In the genomic region with DNA sequence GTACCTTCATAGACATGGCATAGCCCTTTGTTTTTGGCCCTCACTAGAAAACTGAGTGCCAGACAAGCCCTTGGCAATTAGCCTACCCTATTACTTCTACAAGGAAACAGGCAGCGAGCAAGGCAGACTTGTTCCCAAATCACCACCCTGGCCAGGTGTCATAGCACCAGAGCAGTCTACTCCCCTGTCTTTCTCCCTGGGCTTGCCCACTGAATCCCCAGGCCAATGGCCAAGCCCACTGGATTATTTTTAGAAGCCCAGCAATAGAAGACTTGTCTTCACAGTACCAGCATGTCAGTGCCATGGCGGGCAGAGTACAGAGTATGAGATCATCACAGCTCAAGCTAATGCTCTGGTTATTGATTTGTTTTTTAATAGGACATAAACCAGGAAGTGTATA, we compare ENCODE assay signal across 19 mouse cellular contexts. TPM values are rescaled to one million over a fixed set of nuclear protein-coding genes. Genes with fewer than 3 reads are reported as not detected.
A peak's percentile ranks its signal among the peaks of the same experiment; 100 is the strongest.
DNase-seq lines count a peak whose midpoint lies in the region; ATAC-seq and TF ChIP-seq lines count a peak whose summit lies in the region.
"Had no signal": no experiment of that assay in that cellular context is flagged by ENCODE, and none has a peak within 500 bp of the region (broad histone marks: within the 10 kb centered on the region; RNA-seq: fewer than 3 reads in every experiment).

No protein-coding gene starts in this region.

- no peaks in the 10 kb centered on the region for H3K4me1 ChIP-seq in heart, embryonic 10.5 days
- H3K4me1 ChIP-seq in liver, embryonic 13.5 days (replicated peaks) = peaks cover 14% of the 10 kb centered on the region
- no peaks in the 10 kb centered on the region for H3K4me1 ChIP-seq in liver, embryonic 11.5 days (replicated peaks; ENCODE audit: control insufficient read depth, insufficient read depth, low read length)
- H3K4me1 ChIP-seq in small intestine, adult 2 months (ENCODE audit: control insufficient read depth, insufficient read depth, insufficient read length, low read length) = peaks cover 26% of the 10 kb centered on the region
- H3K4me1 ChIP-seq: limb, embryonic 13.5 days; neural tube, embryonic 15.5 days had no signal

- H3K9me3 ChIP-seq in heart, embryonic 10.5 days = no peaks in the 10 kb centered on the region
- H3K9me3 ChIP-seq in liver, embryonic 13.5 days (replicated peaks) = no peaks in the 10 kb centered on the region
- no peaks in the 10 kb centered on the region for H3K9me3 ChIP-seq in liver, embryonic 11.5 days (ENCODE audit: control insufficient read depth, low read length)
- H3K9me3 ChIP-seq: limb, embryonic 13.5 days; neural tube, embryonic 15.5 days had no signal

- no peak for TF ChIP-seq POLR2A in small intestine, adult 2 months (IDR thresholded peaks at IDR 0.05; ENCODE audit: low read depth, low read length)

- ATAC-seq in liver, embryonic 13.5 days (ENCODE audit: low read depth) = no peak
- no peak for ATAC-seq in liver, embryonic 11.5 days (replicated peaks; ENCODE audit: low FRiP score)
- ATAC-seq: forebrain, postnatal 0 days; inflammation-experienced regulatory T-cells, adult 6 months had no signal

- no peak overlapping the region for H3K4me2 ChIP-seq in liver, embryonic 13.5 days
- no peak overlapping the region for H3K4me2 ChIP-seq in liver, embryonic 11.5 days
- H3K4me2 ChIP-seq: limb, embryonic 13.5 days; neural tube, embryonic 15.5 days had no signal

- no peaks in the 10 kb centered on the region for H3K27me3 ChIP-seq in heart, embryonic 10.5 days (ENCODE audit: insufficient read depth, poor library complexity, severe bottlenecking)
- H3K27me3 ChIP-seq in liver, embryonic 13.5 days = no peaks in the 10 kb centered on the region
- no peaks in the 10 kb centered on the region for H3K27me3 ChIP-seq in liver, embryonic 11.5 days (replicated peaks; ENCODE audit: control insufficient read depth, insufficient read depth, low read length)
- no peaks in the 10 kb centered on the region for H3K27me3 ChIP-seq in small intestine, adult 2 months (ENCODE audit: control insufficient read depth, insufficient read depth, low read length)
- H3K27me3 ChIP-seq: CH12.LX; limb, embryonic 13.5 days; neural tube, embryonic 15.5 days had no signal

- peak; percentile 61 for DNase-seq in cerebellum, adult 11-12 months
- DNase-seq in cerebellum, adult 11 months = no peak
- peak; percentile 36 to 38 for DNase-seq in heart, adult 9 months (ENCODE audit: low spot score in 2 of 2)
- no peak for DNase-seq in heart, embryonic 10.5 days (ENCODE audit: low spot score)
- DNase-seq in liver, embryonic 13.5 days = no peak
- DNase-seq in liver, embryonic 11.5 days (ENCODE audit: low spot score) = no peak
- no peak for DNase-seq in layer of hippocampus, postnatal 14 days (ENCODE audit: low spot score in 2 of 2)
- DNase-seq: embryo, embryonic 11 days; forebrain, postnatal 0 days; kidney, postnatal 4 days; lung, postnatal 10 days; retina, postnatal 1 day; thymus, postnatal 4 days had no signal

- H3K9ac ChIP-seq in liver, embryonic 13.5 days = no peak overlapping the region
- no peak overlapping the region for H3K9ac ChIP-seq in liver, embryonic 11.5 days (ENCODE audit: low read depth, low read length)
- H3K9ac ChIP-seq: forebrain, postnatal 0 days; limb, embryonic 13.5 days; neural tube, embryonic 15.5 days had no signal

- no peak overlapping the region for H3K4me3 ChIP-seq in heart, embryonic 10.5 days
- H3K4me3 ChIP-seq in liver, embryonic 13.5 days (replicated peaks) = no peak overlapping the region
- no peak overlapping the region for H3K4me3 ChIP-seq in liver, embryonic 11.5 days (ENCODE audit: low read depth, low read length)
- H3K4me3 ChIP-seq in small intestine, adult 2 months (ENCODE audit: low read depth, low read length) = no peak overlapping the region
- H3K4me3 ChIP-seq: limb, embryonic 13.5 days; neural tube, embryonic 15.5 days had no signal

- WGBS in heart, embryonic 10.5 days = 85% methylated on average over 2 of the region's 2 CpGs
- 85% methylated on average over 2 of the region's 2 CpGs for WGBS in liver, embryonic 13.5 days (ENCODE audit: insufficient replicate concordance)
- WGBS in liver, embryonic 11.5 days = 94% methylated on average over 2 of the region's 2 CpGs
- WGBS in small intestine, adult 2 months = 33% methylated on average over 2 of the region's 2 CpGs

- TF ChIP-seq CTCF in small intestine, adult 2 months (IDR thresholded peaks at IDR 0.05; ENCODE audit: extremely low read depth, insufficient read length, insufficient replicate concordance, low read depth, low read length) = no peak

- peaks cover 92% of the 10 kb centered on the region for H3K36me3 ChIP-seq in heart, embryonic 10.5 days
- H3K36me3 ChIP-seq in liver, embryonic 13.5 days = peaks cover 92% of the 10 kb centered on the region
- H3K36me3 ChIP-seq in liver, embryonic 11.5 days (ENCODE audit: control insufficient read depth, insufficient read depth, low read length) = peaks cover 45% of the 10 kb centered on the region
- peaks cover 67% of the 10 kb centered on the region for H3K36me3 ChIP-seq in small intestine, adult 2 months (ENCODE audit: control insufficient read depth, insufficient read depth, low read length)

- no peak overlapping the region for H3K27ac ChIP-seq in heart, embryonic 10.5 days
- H3K27ac ChIP-seq in liver, embryonic 13.5 days = peak overlapping the region; percentile 65
- no peak overlapping the region for H3K27ac ChIP-seq in liver, embryonic 11.5 days (ENCODE audit: low read depth, low read length)
- H3K27ac ChIP-seq in small intestine, adult 2 months (ENCODE audit: insufficient read depth, low read depth, low read length) = peak overlapping the region; percentile 80
- H3K27ac ChIP-seq: limb, embryonic 13.5 days; neural tube, embryonic 15.5 days had no signal

RNA-seq across cellular contexts. Expression of a gene that starts 26.6 kb away (rescaled TPM):
- 320 and 472 TPM in 2 replicates for polyA plus RNA-seq in heart, embryonic 10.5 days (2016; fragmentation: Nextera tagmentation; extraction: Ambion mirVana)
- polyA plus RNA-seq in liver, embryonic 13.5 days (2015; fragmentation: Nextera tagmentation; extraction: Ambion mirVana) = 105 and 122 TPM in 2 replicates
- polyA plus RNA-seq in liver, embryonic 11.5 days (2014; fragmentation: Nextera tagmentation; extraction: Ambion mirVana) = 177 and 185 TPM in 2 replicates
- 266 and 416 TPM in 2 replicates for polyA plus RNA-seq in small intestine, adult 2 months (2012; rRNA removed)
- 100 to 1,000 TPM; 481 to 503 TPM for total RNA-seq in layer of hippocampus, postnatal 14 days (2021)

RNA-seq across cellular contexts. Expression of a gene that starts 27.0 kb away (rescaled TPM):
- 154 and 200 TPM in 2 replicates for polyA plus RNA-seq in heart, embryonic 10.5 days (2016; fragmentation: Nextera tagmentation; extraction: Ambion mirVana)
- polyA plus RNA-seq in liver, embryonic 13.5 days (2015; fragmentation: Nextera tagmentation; extraction: Ambion mirVana) = 132 and 139 TPM in 2 replicates
- 224 and 237 TPM in 2 replicates for polyA plus RNA-seq in liver, embryonic 11.5 days (2014; fragmentation: Nextera tagmentation; extraction: Ambion mirVana)
- polyA plus RNA-seq in small intestine, adult 2 months (2012; rRNA removed) = 22.6 and 47.0 TPM in 2 replicates
- 10 to 100 TPM; 31.0 to 39.0 TPM for total RNA-seq in layer of hippocampus, postnatal 14 days (2021)

RNA-seq across cellular contexts. Expression of a gene that starts 27.3 kb away (rescaled TPM):
- 108 and 120 TPM in 2 replicates for polyA plus RNA-seq in heart, embryonic 10.5 days (2016; fragmentation: Nextera tagmentation; extraction: Ambion mirVana)
- polyA plus RNA-seq in liver, embryonic 13.5 days (2015; fragmentation: Nextera tagmentation; extraction: Ambion mirVana) = 77.5 and 82.6 TPM in 2 replicates
- 131 and 134 TPM in 2 replicates for polyA plus RNA-seq in liver, embryonic 11.5 days (2014; fragmentation: Nextera tagmentation; extraction: Ambion mirVana)
- polyA plus RNA-seq in small intestine, adult 2 months (2012; rRNA removed) = 3.7 and 5.2 TPM in 2 replicates
- 10 to 100 TPM; 52.8 to 54.7 TPM for total RNA-seq in layer of hippocampus, postnatal 14 days (2021)

RNA-seq across cellular contexts. Expression of a gene that starts 37.8 kb away (rescaled TPM):
- 6.4 and 7.4 TPM in 2 replicates for polyA plus RNA-seq in heart, embryonic 10.5 days (2016; fragmentation: Nextera tagmentation; extraction: Ambion mirVana)
- polyA plus RNA-seq in liver, embryonic 13.5 days (2015; fragmentation: Nextera tagmentation; extraction: Ambion mirVana) = 1.0 and 1.1 TPM in 2 replicates
- 3.7 and 3.9 TPM in 2 replicates for polyA plus RNA-seq in liver, embryonic 11.5 days (2014; fragmentation: Nextera tagmentation; extraction: Ambion mirVana)
- 1.3 and 2.4 TPM in 2 replicates for polyA plus RNA-seq in small intestine, adult 2 months (2012; rRNA removed)
- total RNA-seq in layer of hippocampus, postnatal 14 days (2021) = 100 to 1,000 TPM; 131 to 136 TPM
- total RNA-seq: hematopoietic stem cell, adult 5-6 weeks had no signal
- polyA plus RNA-seq: inflammation-experienced regulatory T-cells, adult 6 months had no signal

RNA-seq across cellular contexts. Expression of a gene that starts 40.2 kb away (rescaled TPM):
- 13.0 and 15.6 TPM in 2 replicates for polyA plus RNA-seq in heart, embryonic 10.5 days (2016; fragmentation: Nextera tagmentation; extraction: Ambion mirVana)
- polyA plus RNA-seq in liver, embryonic 13.5 days (2015; fragmentation: Nextera tagmentation; extraction: Ambion mirVana) = 9.0 and 11.9 TPM in 2 replicates
- 18.3 and 19.3 TPM in 2 replicates for polyA plus RNA-seq in liver, embryonic 11.5 days (2014; fragmentation: Nextera tagmentation; extraction: Ambion mirVana)
- 14.7 and 33.2 TPM in 2 replicates for polyA plus RNA-seq in small intestine, adult 2 months (2012; rRNA removed)
- 10 to 100 TPM; 24.6 to 31.6 TPM for total RNA-seq in layer of hippocampus, postnatal 14 days (2021)

Comparison
In these comparisons a context has a peak if more than half of its experiments do, and no peak if none do; other contexts are left out.
1. DNase-seq: peak in cerebellum, adult 11-12 months (single experiment) and heart, adult 9 months (2 of 2); none in cerebellum, adult 11 months (single experiment), heart, embryonic 10.5 days (single experiment), liver, embryonic 13.5 days (single experiment), liver, embryonic 11.5 days (single experiment) and layer of hippocampus, postnatal 14 days (0 of 2).
2. H3K27ac ChIP-seq: peak in liver, embryonic 13.5 days (single experiment) and small intestine, adult 2 months (single experiment); none in heart, embryonic 10.5 days (single experiment) and liver, embryonic 11.5 days (single experiment).
3. RNA of a gene that starts 27.3 kb away (polyA plus RNA-seq): 131 to 134 TPM in liver, embryonic 11.5 days, 108 to 120 TPM in heart, embryonic 10.5 days and 77.5 to 82.6 TPM in liver, embryonic 13.5 days; 3.7 to 5.2 TPM in small intestine, adult 2 months; every median in the first group is over 10 times any median in the second.